Mouse (Mus musculus): ENCODE data around the gene Ncs1. TPM values are rescaled to one million over a fixed set of nuclear protein-coding genes. Genes with fewer than 3 reads are reported as not detected.
A peak's percentile ranks its signal among the peaks of the same experiment; 100 is the strongest.

Ncs1 gene
- polyA plus RNA-seq, 1 experiment from 2014 or later, result 48.6 TPM

DNA sequence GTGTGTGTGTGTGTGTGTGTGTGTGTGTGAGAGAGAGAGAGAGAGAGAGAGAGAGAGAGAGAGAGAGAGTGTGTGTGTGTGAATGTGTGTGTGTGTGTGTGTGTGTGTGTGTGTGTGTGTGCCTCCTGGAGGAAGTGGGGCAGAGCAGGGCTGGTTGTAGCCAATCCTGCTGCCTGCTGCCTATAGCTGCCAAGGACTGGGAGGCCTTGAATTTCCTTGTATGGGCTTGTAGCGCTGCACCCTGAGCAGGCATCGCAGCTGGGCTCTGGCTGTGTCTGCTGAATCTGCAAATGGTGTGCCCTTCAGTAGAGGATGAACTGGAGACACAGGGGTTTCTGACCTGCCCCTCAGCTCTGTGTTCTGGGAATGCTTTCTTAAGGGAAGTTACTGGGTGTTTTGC is 72.5 kb downstream of the Ncs1 start:
- 19% methylated on average over 2 of the region's 2 CpGs for WGBS
- H3K4me3 ChIP-seq, result no peak overlapping the region
- DNase-seq (ENCODE audit: low spot score), result no peak
- peaks cover 67% of the 10 kb centered on the region for H3K27me3 ChIP-seq (ENCODE audit: low read depth, poor library complexity, severe bottlenecking)
- no peaks in the 10 kb centered on the region for H3K9me3 ChIP-seq (replicated peaks)
- peaks cover 20% of the 10 kb centered on the region for H3K4me1 ChIP-seq
- H3K36me3 ChIP-seq, result no peaks in the 10 kb centered on the region
- H3K27ac ChIP-seq (replicated peaks), result no peak overlapping the region

DNA sequence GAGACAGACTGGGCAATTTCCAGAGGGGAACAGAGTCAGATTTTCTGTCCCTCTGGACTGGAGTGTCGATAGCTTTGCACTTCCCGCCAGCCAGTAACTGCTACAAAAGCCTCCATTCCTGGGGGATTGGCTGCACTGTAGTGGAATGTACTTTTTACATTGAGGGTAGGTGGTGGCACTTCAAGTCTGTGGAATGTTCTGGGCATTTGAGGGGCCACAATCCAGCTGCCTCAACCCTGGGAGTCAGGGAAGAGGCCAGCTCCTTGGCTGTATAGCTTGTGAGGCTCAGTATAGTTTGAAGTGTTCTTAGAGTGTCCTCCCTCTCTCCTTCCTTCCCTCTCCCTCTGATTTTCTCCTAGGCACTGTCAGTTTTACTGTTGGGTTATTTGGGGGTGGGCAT is 73.6 kb downstream of the Ncs1 start:
- DNase-seq (ENCODE audit: low spot score), result no peak
- peaks cover 62% of the 10 kb centered on the region for H3K27me3 ChIP-seq (ENCODE audit: low read depth, poor library complexity, severe bottlenecking)
- no peak overlapping the region for H3K27ac ChIP-seq (replicated peaks)
- WGBS, result 75% methylated on average over 2 of the region's 2 CpGs
- no peak overlapping the region for H3K4me3 ChIP-seq
- H3K4me1 ChIP-seq, result peaks cover 14% of the 10 kb centered on the region
- no peaks in the 10 kb centered on the region for H3K9me3 ChIP-seq (replicated peaks)
- H3K36me3 ChIP-seq, result no peaks in the 10 kb centered on the region

DNA sequence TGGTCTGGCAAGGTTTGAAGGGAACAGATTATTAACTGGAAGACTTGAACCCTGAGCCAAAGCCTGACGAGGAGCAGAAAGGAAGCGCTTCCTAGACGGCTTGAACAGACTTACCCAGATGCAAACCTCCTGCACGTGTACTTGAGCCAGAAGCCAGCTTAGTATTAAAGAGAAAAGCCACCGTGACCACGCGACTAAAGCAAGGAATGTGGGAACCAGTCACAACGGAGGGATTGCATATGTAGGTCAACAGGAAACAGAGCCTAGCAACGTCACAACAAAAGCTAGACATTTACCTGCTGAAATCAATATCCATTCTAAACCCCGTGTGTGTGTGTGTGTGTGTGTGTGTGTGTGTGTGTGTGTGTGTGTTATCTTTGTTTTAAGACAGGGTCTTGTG is 81.6 kb downstream of the Ncs1 start:
- peak; percentile 25 for DNase-seq (ENCODE audit: low spot score)
- Histone ChIP-seq H3K27ac (replicated peaks) (no peak overlapping the region), H3K4me3 (no peak overlapping the region), H3K4me1 (peaks cover 12% of the 10 kb centered on the region), H3K36me3 (no peaks in the 10 kb centered on the region), H3K27me3 (ENCODE audit: low read depth, poor library complexity, severe bottlenecking) (peaks cover 27% of the 10 kb centered on the region; the same call in 1 of the 2 replicates), H3K9me3 (replicated peaks) (no peaks in the 10 kb centered on the region)
- 50% methylated on average over 10 of the region's 10 CpGs for WGBS

DNA sequence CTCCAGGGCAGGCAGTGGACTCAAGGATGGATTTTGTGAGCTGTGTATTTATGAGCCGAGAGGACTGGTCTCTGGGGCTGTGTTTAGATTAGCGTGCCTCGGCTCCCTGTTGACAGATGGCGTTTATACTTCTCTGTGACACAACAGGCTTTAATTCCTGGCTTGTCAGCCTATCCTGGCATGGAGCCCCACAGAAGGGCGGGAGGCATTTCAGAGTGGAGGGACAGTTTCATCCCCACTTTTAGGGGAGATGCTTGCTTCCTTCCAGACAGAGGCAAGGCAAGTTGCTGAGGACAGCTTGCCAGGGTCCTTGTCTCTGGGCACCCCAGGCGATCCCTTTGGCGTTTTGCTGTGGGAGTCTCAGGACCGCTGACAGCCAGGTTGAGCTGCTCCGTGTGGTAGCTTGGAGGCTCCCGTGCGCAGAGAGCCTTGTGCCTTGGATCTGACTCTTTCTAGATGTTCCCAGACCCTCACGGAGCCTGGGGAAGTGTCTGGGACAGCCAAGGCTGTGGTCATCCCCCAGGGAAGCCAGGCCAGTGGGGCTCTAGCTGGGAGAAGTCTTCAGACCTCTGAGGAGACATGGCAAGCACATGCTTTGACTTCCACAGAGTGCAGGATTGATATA is 92.2 kb downstream of the Ncs1 start:
- WGBS, result 63% methylated on average over 12 of the region's 12 CpGs
- Histone ChIP-seq H3K36me3 (no peaks in the 10 kb centered on the region), H3K4me1 (peaks cover 12% of the 10 kb centered on the region; the same call in 1 of the 2 replicates), H3K4me3 (no peak overlapping the region), H3K9me3 (replicated peaks) (no peaks in the 10 kb centered on the region), H3K27me3 (ENCODE audit: low read depth, poor library complexity, severe bottlenecking) (no peaks in the 10 kb centered on the region), H3K27ac (replicated peaks) (no peak overlapping the region)
- no peak for DNase-seq (ENCODE audit: low spot score)

DNA sequence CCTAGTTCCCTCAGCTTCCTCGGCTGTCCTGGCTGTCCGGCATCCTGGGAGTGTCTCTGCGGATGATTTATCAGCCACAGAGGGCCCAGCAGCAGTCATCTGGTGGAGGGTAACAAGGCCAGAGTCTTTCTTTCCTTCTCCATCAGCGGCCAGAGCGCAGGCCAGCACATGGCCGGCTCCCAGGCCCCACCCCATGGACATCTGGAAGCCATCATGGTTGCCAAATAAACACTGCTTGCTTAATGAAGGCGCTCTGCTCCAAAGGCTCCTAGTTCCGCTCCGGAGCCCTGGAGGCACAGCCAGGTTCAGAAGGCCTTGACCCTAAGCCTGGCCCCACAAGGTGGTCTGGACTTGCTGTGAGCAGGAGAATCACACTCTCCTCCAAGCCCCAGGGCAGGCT is 94.2 kb downstream of the Ncs1 start:
- no peak overlapping the region for H3K27ac ChIP-seq (replicated peaks)
- DNase-seq (ENCODE audit: low spot score), result peak; percentile 39
- no peaks in the 10 kb centered on the region for H3K27me3 ChIP-seq (ENCODE audit: low read depth, poor library complexity, severe bottlenecking)
- no peaks in the 10 kb centered on the region for H3K9me3 ChIP-seq (replicated peaks)
- no peak overlapping the region for H3K4me3 ChIP-seq
- no peaks in the 10 kb centered on the region for H3K36me3 ChIP-seq
- 82% methylated on average over 9 of the region's 9 CpGs for WGBS
- peaks cover 12% of the 10 kb centered on the region; the same call in 1 of the 2 replicates for H3K4me1 ChIP-seq

DNA sequence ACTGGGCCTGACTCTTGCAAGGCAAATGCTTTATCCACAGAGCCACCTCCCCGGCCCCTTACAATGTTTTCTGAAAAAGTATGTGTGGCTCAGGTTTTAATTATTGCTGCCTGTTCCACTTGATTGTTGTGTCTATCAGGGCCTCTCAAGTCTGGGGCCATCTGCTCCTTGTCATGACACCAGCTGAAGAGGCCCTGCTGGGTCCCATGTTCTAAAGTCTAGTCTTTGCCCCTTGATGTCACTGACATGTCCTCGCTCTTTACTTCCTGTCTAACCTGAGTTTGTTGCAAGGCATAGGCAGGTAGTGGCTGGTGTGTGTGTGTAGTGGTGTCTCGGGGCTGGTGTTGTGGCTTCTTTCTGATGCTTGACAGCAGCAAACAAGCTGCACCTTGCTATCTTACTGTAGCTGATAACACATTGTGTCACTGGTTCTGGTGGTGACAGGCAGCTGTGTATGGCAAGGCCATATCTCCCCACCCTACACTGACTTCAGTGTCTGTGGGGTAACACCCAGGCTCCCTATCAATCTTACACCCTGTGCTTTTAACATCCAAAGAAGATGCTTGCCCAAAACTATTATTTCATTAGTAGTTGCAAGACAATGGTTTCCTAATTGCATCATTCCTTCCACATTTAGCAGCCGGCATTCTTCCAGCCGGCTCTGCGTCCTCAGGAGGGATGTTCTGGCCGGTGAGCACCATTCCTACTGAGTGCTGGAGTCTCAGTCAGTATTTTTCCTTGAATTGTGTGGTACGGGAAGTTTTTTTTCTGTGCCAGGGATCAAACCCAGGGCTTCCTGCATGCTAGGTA is 96.3 kb downstream of the Ncs1 start:
- Histone ChIP-seq H3K9me3 (replicated peaks) (no peaks in the 10 kb centered on the region), H3K27me3 (ENCODE audit: low read depth, poor library complexity, severe bottlenecking) (no peaks in the 10 kb centered on the region), H3K4me3 (no peak overlapping the region), H3K36me3 (no peaks in the 10 kb centered on the region), H3K4me1 (peaks cover 12% of the 10 kb centered on the region; the same call in 1 of the 2 replicates), H3K27ac (replicated peaks) (no peak overlapping the region)
- 79% methylated on average over 8 of the region's 8 CpGs for WGBS
- DNase-seq (ENCODE audit: low spot score), result no peak

Other genes starting within 250 kb of the Ncs1 start
- 11.8 and 14.3 TPM in 2 replicates for gene Fnbp1, start 103.8 kb upstream of the Ncs1 start, polyA plus RNA-seq (2016; fragmentation: Nextera tagmentation; extraction: Ambion mirVana)
- 33.8 and 39.0 TPM in 2 replicates for gene Gpr107, start 93.5 kb upstream of the Ncs1 start, polyA plus RNA-seq (2016; fragmentation: Nextera tagmentation; extraction: Ambion mirVana)
- 0.06 TPM in 1 of 2 replicates, not detected in the other for gene Hmcn2, start 68.6 kb downstream of the Ncs1 start, polyA plus RNA-seq (2016; fragmentation: Nextera tagmentation; extraction: Ambion mirVana)
- 11.4 and 13.3 TPM in 2 replicates for gene Ass1, start 224.4 kb downstream of the Ncs1 start, polyA plus RNA-seq (2016; fragmentation: Nextera tagmentation; extraction: Ambion mirVana)